ENCODE assay signal across 20 mouse cellular contexts in the genomic region with DNA sequence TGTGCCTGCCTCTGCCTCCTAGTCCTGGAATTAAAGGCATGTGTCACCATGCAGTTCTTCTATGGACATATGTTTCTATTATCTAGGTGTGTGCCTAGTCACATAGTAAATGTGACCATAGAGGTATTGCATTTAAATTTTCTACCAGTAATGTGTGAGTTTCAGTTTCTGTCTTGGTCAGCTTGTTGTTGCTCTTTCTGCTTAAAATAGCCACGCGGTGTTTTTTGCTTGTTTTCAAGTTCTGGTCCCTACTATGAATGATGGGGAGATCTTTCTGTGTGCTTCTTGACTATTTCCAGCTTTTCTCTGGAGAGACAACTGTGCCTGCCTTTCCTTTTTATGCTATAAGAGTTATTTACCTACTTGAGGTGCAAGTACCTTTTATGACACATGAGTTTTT. TPM values are rescaled to one million over a fixed set of nuclear protein-coding genes. Genes with fewer than 3 reads are reported as not detected.
DNase-seq lines count a peak whose midpoint lies in the region; TF ChIP-seq lines count a peak whose summit lies in the region.
"Had no signal": no experiment of that assay in that cellular context is flagged by ENCODE, and none has a peak within 500 bp of the region (broad histone marks: within the 10 kb centered on the region; RNA-seq: fewer than 3 reads in every experiment).

No protein-coding gene starts in this region.

- no peak for TF ChIP-seq CTCF in heart, adult 2 months (IDR thresholded peaks at IDR 0.05)
- TF ChIP-seq CTCF in spleen, adult 2 months (IDR thresholded peaks at IDR 0.05; ENCODE audit: extremely low read depth, insufficient read depth, insufficient read length, insufficient replicate concordance), result no peak

- 0 out of 2 replicates have a peak overlapping the region, but pooled peaks have one; percentile 16 for H3K27ac ChIP-seq in heart, adult 2 months
- peak overlapping the region; percentile 64 for H3K27ac ChIP-seq in spleen, adult 2 months (ENCODE audit: insufficient read depth, low read length)
- H3K27ac ChIP-seq: embryonic facial prominence, embryonic 15.5 days; forebrain, embryonic 10.5 days; heart, embryonic 13.5 days; hindbrain, embryonic 15.5 days had no signal

- H3K4me3 ChIP-seq in heart, adult 2 months, result no peak overlapping the region
- peak overlapping the region; percentile 28; the same call in 1 of the 2 replicates for H3K4me3 ChIP-seq in spleen, adult 2 months (ENCODE audit: extremely low read depth, insufficient read depth, insufficient read length)
- H3K4me3 ChIP-seq: embryonic facial prominence, embryonic 15.5 days; erythroblast, embryonic 14.5 days; forebrain, embryonic 10.5 days; heart, embryonic 13.5 days; hindbrain, embryonic 15.5 days had no signal

- no peak for TF ChIP-seq POLR2A in heart, adult 2 months (IDR thresholded peaks at IDR 0.05; ENCODE audit: insufficient read depth, low read depth, low read length)
- no peak for TF ChIP-seq POLR2A in spleen, adult 2 months (IDR thresholded peaks at IDR 0.05; ENCODE audit: low read depth, low read length)

- no peaks in the 10 kb centered on the region for H3K27me3 ChIP-seq in heart, adult 2 months (ENCODE audit: control insufficient read depth, insufficient read depth, low read length)
- no peaks in the 10 kb centered on the region for H3K27me3 ChIP-seq in spleen, adult 2 months (ENCODE audit: control insufficient read depth, insufficient read depth, low read length)
- H3K27me3 ChIP-seq in splenic B cell, adult 2 months (ENCODE audit: control insufficient read depth, insufficient read depth, low read length, poor library complexity, severe bottlenecking), result no peaks in the 10 kb centered on the region
- H3K27me3 ChIP-seq: embryonic facial prominence, embryonic 15.5 days; heart, embryonic 13.5 days; hindbrain, embryonic 15.5 days had no signal

- H3K4me1 ChIP-seq in heart, adult 2 months (ENCODE audit: control insufficient read depth, insufficient read depth, low read length), result peaks cover 18% of the 10 kb centered on the region
- peaks cover 11% of the 10 kb centered on the region for H3K4me1 ChIP-seq in spleen, adult 2 months (ENCODE audit: control insufficient read depth, insufficient read depth, insufficient read length)

- peaks cover 24% of the 10 kb centered on the region for H3K36me3 ChIP-seq in heart, adult 2 months (ENCODE audit: control insufficient read depth, insufficient read depth, low read length)
- peaks cover 10% of the 10 kb centered on the region for H3K36me3 ChIP-seq in spleen, adult 2 months (ENCODE audit: control insufficient read depth, insufficient read depth, low read length)
- peaks cover 2% of the 10 kb centered on the region for H3K36me3 ChIP-seq in splenic B cell, adult 2 months (ENCODE audit: control insufficient read depth, insufficient read depth, low read length, poor library complexity, severe bottlenecking)

- intact Hi-C loops in heart, adult 2 months (cut with DNase I), result no loop called here

- WGBS in heart, adult 2 months, result 36% methylated on average over 2 of the region's 2 CpGs
- WGBS in spleen, adult 2 months, result 6% methylated on average over 2 of the region's 2 CpGs

- no peak for DNase-seq in heart, adult 2 months
- DNase-seq in heart, adult 18-20 months, result no peak
- peak in 1 of 2 experiments; percentile 32 for DNase-seq in spleen, adult 2 months (ENCODE audit: low read depth in 1 of 2, low spot score in 2 of 2)
- DNase-seq in spleen, adult 18-20 months, result no peak
- peak; percentile 54 for DNase-seq in CD4-positive helper T cell, adult 2 months (ENCODE audit: low read depth, low spot score)
- DNase-seq in splenic B cell, adult 2 months (ENCODE audit: low read depth, low spot score), result peak; percentile 61
- no peak for DNase-seq in frontal cortex, postnatal 14 days (ENCODE audit: low spot score in 2 of 2)
- DNase-seq: adrenal gland, adult 8-10 months; adrenal gland, postnatal 36 days; cerebellum, adult 8-10 months; cerebellum, postnatal 14 days; embryo, embryonic 11 days; gastrocnemius, postnatal 14 days; heart, postnatal 36 days had no signal

- no peak for TF ChIP-seq EP300 in heart, adult 2 months (IDR thresholded peaks at IDR 0.05; ENCODE audit: insufficient read depth, low read depth, low read length)

- peaks cover 12% of the 10 kb centered on the region for H3K79me2 ChIP-seq in heart, adult 2 months (replicated peaks; ENCODE audit: control insufficient read depth, insufficient read depth, low read length)

- H3K9ac ChIP-seq in heart, adult 2 months (ENCODE audit: low read depth, low read length), result no peak overlapping the region
- H3K9ac ChIP-seq: embryonic facial prominence, embryonic 15.5 days; heart, embryonic 13.5 days; hindbrain, embryonic 15.5 days had no signal

RNA-seq across cellular contexts. Expression of a gene that starts 4.4 kb away (rescaled TPM):
- total RNA-seq in heart, adult 2 months (2021), result 10 to 100 TPM; 76.5 to 77.4 TPM
- 20.8 and 32.7 TPM in 2 replicates for polyA plus RNA-seq in heart, adult 2 months (2012; rRNA removed)
- total RNA-seq in heart, adult 18-20 months (2021), result 10 to 100 TPM; 77.4 to 82.0 TPM
- polyA plus RNA-seq in spleen, adult 2 months (2012; rRNA removed), result 33.1 and 33.5 TPM in 2 replicates

RNA-seq across cellular contexts. Expression of a gene that starts 49.0 kb away (rescaled TPM):
- 1 to 10 TPM; 3.8 to 7.0 TPM for total RNA-seq in heart, adult 2 months (2021)
- polyA plus RNA-seq in heart, adult 2 months (2012; rRNA removed), result 5.5 and 6.4 TPM in 2 replicates
- 1 to 10 TPM; 5.4 to 6.9 TPM for total RNA-seq in heart, adult 18-20 months (2021)
- 23.9 and 28.0 TPM in 2 replicates for polyA plus RNA-seq in spleen, adult 2 months (2012; rRNA removed)

RNA-seq across cellular contexts. Expression of a gene that starts 56.1 kb away (rescaled TPM):
- total RNA-seq in heart, adult 2 months (2021), result 1 to 10 TPM; 1.4 to 1.6 TPM
- 3.0 and 3.6 TPM in 2 replicates for polyA plus RNA-seq in heart, adult 2 months (2012; rRNA removed)
- 1 to 10 TPM; 5.1 to 6.9 TPM for total RNA-seq in heart, adult 18-20 months (2021)
- 1.0 and 1.1 TPM in 2 replicates for polyA plus RNA-seq in spleen, adult 2 months (2012; rRNA removed)
- polyA plus RNA-seq: erythroblast, embryonic 14.5 days; G1E had no signal

Comparison
In these comparisons a context has a peak if more than half of its experiments do, and no peak if none do; other contexts are left out.
1. DNase-seq: peak in CD4-positive helper T cell, adult 2 months (single experiment) and splenic B cell, adult 2 months (single experiment); none in heart, adult 2 months (0 of 2), heart, adult 18-20 months (0 of 2), spleen, adult 18-20 months (0 of 2) and frontal cortex, postnatal 14 days (0 of 2).